Mouse (Mus musculus) intestine, embryonic 14.5 days (tissue): ENCODE measurements at regions not wholly inside any gene's neighbourhood (a gene's known extent, or its start where the extent isn't known, plus 50 kb on each side); places are given as distances from the start of the nearest gene placed in this dataset.

Experiments used
- ATAC-seq: fragments of 200-750 bp; cut with Nextera tagmentation; replicated peaks from 2 replicates; pipeline ENCODE4 v1.8.0; 2017; ENCODE audit warnings: low read depth, moderate number of reproducible peaks, moderate TSS enrichment, moderate library complexity; ENCODE audit not compliant: low FRiP score, low TSS enrichment
- DNase-seq: peaks from one replicate; pipeline ENCODE4 v3.0.0-alpha.2; 2018; ENCODE audit warnings: low spot score
- H3K27ac ChIP-seq: fragments of 300-500 bp; sonication (generic); 2 replicates; pipeline ENCODE4 v1.5.1; 2014; ENCODE audit warnings: low read depth, mild to moderate bottlenecking, control low read depth
- H3K27me3 ChIP-seq: fragments of 300-500 bp; sonication (generic); replicated peaks from 2 replicates; pipeline ENCODE4 v1.6.1; 2014; ENCODE audit warnings: low read length, control low read depth; ENCODE audit not compliant: control insufficient read depth, insufficient read depth
- H3K36me3 ChIP-seq: fragments of 300-500 bp; sonication (generic); 2 replicates; pipeline ENCODE4 v1.6.1; 2014; ENCODE audit warnings: low read length, control low read depth; ENCODE audit not compliant: control insufficient read depth, insufficient read depth
- H3K4me1 ChIP-seq: fragments of 300-500 bp; sonication (generic); replicated peaks from 2 replicates; pipeline ENCODE4 v1.6.1; 2014; ENCODE audit warnings: low read length, control low read depth, mixed read lengths; ENCODE audit not compliant: control insufficient read depth, insufficient read depth
- H3K4me2 ChIP-seq: fragments of 300-500 bp; sonication (generic); 2 replicates; pipeline ENCODE4 v1.6.1; 2014; ENCODE audit warnings: low read length
- H3K4me3 ChIP-seq: fragments of 300-500 bp; sonication (generic); 2 replicates; pipeline ENCODE4 v1.5.1; 2014; ENCODE audit warnings: low read depth, low read length, control low read depth, mixed read lengths
- H3K9ac ChIP-seq: fragments of 300-500 bp; sonication (generic); 2 replicates; pipeline ENCODE4 v1.6.1; 2014; ENCODE audit warnings: mild to moderate bottlenecking, low read length
- H3K9me3 ChIP-seq: fragments of 300-500 bp; sonication (generic); 2 replicates; pipeline ENCODE4 v1.6.1; 2016; ENCODE audit warnings: low read length, control low read depth; ENCODE audit not compliant: control insufficient read depth
- WGBS: fragments of 180-500 bp; shearing (Covaris S2); extraction: QIAGEN DNeasy Blood & Tissue Kit; methylation state at CpG from one replicate; pipeline ENCODE4 v1.1.7; 2014; 5-methylcytosine and 5-hydroxymethylcytosine counted together

DNA sequence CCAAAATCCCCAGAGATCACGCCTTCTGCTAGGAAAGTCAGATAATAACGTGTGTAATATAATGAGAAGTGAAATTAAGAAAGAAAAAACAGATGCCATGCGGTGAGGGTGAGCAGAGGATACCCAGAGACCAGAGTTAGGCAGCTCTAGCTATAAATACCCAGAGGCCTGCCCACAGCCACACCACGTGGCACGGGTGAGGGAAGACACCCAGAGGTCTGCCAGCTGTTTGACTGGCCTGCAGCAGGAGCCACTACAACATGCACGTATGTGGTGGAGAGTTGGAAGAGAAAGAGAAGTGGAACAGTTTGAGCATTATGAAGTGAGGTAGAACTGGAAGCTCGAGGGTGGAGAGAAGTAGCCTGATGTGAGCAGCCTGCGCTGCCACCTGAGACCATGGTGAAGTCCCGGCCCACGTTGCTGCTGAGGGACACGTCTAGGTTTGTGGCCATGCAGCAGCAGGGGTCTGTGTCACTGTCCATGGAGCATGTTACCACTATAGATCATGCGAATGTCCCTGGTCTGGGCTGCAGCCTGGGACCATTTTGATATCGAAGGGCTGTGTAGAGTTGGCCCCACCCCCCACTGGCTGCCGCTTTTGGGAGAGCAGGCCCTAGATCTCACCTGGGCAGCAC is 88.2 kb upstream of the Fyn start:
- Histone ChIP-seq H3K4me2 (no peak overlapping the region), H3K27ac (no peak overlapping the region), H3K9ac (no peak overlapping the region), H3K4me3 (no peak overlapping the region), H3K27me3 (no peaks in the 10 kb centered on the region), H3K4me1 (no peaks in the 10 kb centered on the region), H3K36me3 (no peaks in the 10 kb centered on the region), H3K9me3 (no peaks in the 10 kb centered on the region)
- ATAC-seq (no peak), DNase-seq (no peak)
- 85% methylated on average over 14 of the region's 14 CpGs for WGBS

DNA sequence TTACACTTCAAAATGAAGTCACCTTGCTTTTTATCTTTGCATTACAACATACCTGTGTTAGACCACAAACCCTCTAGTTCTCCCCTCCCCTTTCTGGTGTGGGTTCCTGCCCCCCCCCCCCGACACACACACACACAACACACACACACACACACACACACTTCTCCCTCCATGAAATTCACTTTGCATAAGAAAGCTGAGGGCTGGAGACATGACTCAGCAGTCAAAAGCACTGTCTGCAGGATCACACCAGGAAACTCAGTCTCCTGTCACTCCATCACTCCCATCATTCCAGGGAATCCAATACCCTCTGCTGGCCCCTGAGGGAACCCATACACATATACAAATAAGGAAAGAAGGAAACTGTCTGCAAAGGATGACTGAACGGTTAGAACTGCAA is 94.5 kb upstream of the Fyn start:
- no peak overlapping the region for H3K4me2 ChIP-seq
- ATAC-seq, result no peak
- 57% methylated on average over 2 of the region's 2 CpGs for WGBS
- no peaks in the 10 kb centered on the region for H3K4me1 ChIP-seq
- no peaks in the 10 kb centered on the region for H3K36me3 ChIP-seq
- no peak for DNase-seq
- no peak overlapping the region for H3K4me3 ChIP-seq
- no peaks in the 10 kb centered on the region for H3K27me3 ChIP-seq
- no peak overlapping the region for H3K27ac ChIP-seq
- no peak overlapping the region for H3K9ac ChIP-seq
- no peaks in the 10 kb centered on the region for H3K9me3 ChIP-seq

DNA sequence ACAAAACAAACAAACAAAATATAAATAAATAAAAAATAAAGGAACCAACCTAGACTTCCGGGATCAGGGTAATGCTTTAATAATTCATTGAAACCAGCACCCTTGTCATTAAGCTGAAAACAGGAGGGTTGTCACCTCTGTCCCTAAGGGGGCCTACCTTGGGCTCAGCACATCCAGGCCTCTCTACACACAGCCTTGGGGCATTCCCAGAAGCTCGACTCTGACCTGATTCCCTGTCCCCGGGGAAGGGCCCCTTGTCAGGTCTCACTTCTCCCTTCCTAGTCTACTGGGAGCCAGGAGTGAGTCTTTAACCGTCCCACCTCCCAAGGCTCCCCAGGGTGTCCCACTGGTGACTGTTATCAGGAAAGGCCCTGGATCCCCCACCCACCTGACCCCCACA is 95.2 kb upstream of the Fyn start:
- no peaks in the 10 kb centered on the region for H3K36me3 ChIP-seq
- H3K27me3 ChIP-seq, result no peaks in the 10 kb centered on the region
- H3K9me3 ChIP-seq, result no peaks in the 10 kb centered on the region
- no peaks in the 10 kb centered on the region for H3K4me1 ChIP-seq
- no peak for DNase-seq
- 58% methylated on average over 4 of the region's 4 CpGs for WGBS
- no peak overlapping the region for H3K4me2 ChIP-seq
- H3K27ac ChIP-seq, result no peak overlapping the region
- no peak for ATAC-seq
- H3K4me3 ChIP-seq, result no peak overlapping the region
- H3K9ac ChIP-seq, result no peak overlapping the region

- no peaks in the 10 kb centered on the region for H3K4me1 ChIP-seq
- no peak overlapping the region for H3K4me2 ChIP-seq
- no peak for DNase-seq
- no peaks in the 10 kb centered on the region for H3K9me3 ChIP-seq
- no peak for ATAC-seq
- H3K4me3 ChIP-seq, result no peak overlapping the region
- 80% methylated on average over 6 of the region's 6 CpGs for WGBS
- no peaks in the 10 kb centered on the region for H3K27me3 ChIP-seq
- H3K36me3 ChIP-seq, result no peaks in the 10 kb centered on the region
- H3K9ac ChIP-seq, result no peak overlapping the region
- no peak overlapping the region for H3K27ac ChIP-seq
Observed at GRCm38 (mm10) chr10:39272387-39272949, 96.2 kb upstream of the Fyn start.

- no peak overlapping the region for H3K4me2 ChIP-seq
- no peaks in the 10 kb centered on the region for H3K27me3 ChIP-seq
- WGBS, result 87% methylated on average over 3 of the region's 3 CpGs
- ATAC-seq (no peak), DNase-seq (no peak)
- H3K36me3 ChIP-seq, result no peaks in the 10 kb centered on the region
- no peaks in the 10 kb centered on the region for H3K9me3 ChIP-seq
- H3K9ac ChIP-seq, result no peak overlapping the region
- no peak overlapping the region for H3K27ac ChIP-seq
- H3K4me3 ChIP-seq, result no peak overlapping the region
- H3K4me1 ChIP-seq, result peaks cover 8% of the 10 kb centered on the region
Observed at GRCm38 (mm10) chr10:39270406-39270805, 98.2 kb upstream of the Fyn start.

DNA sequence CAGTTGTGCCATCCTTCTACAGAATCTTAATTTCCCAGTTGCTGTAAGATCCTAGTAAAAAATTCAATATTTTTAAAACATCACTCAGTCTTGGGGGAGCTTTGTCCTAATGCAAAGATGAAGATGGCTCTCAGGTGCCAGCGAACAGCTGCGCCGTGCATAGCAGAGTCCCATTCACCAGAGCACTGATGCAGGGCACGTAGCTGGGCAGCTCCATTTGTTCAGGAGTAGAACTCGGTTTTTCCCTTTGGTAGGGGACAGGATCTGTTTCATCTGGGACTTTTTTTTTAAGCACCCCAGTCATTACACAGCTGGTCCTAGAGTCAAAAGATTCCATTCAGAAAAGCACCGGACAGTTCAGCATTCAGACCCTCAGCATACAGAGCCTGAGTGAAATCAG is 101.4 kb upstream of the Fyn start:
- no peak overlapping the region for H3K4me3 ChIP-seq
- 92% methylated on average over 6 of the region's 6 CpGs for WGBS
- no peaks in the 10 kb centered on the region for H3K36me3 ChIP-seq
- H3K9me3 ChIP-seq, result no peaks in the 10 kb centered on the region
- H3K27ac ChIP-seq, result no peak overlapping the region
- peaks cover 27% of the 10 kb centered on the region for H3K4me1 ChIP-seq
- H3K9ac ChIP-seq, result no peak overlapping the region
- no peak overlapping the region for H3K4me2 ChIP-seq
- no peak for DNase-seq
- no peak for ATAC-seq
- H3K27me3 ChIP-seq, result no peaks in the 10 kb centered on the region

- DNase-seq, result peak; percentile 61
Observed at GRCm38 (mm10) chr10:39266482-39266881, 102.2 kb upstream of the Fyn start.

GRCm38 (mm10) chr10:39262466-39262865 is 98.9 kb upstream of the Ccn6 start:
- Histone ChIP-seq H3K4me3 (no peak overlapping the region), H3K4me1 (peaks cover 42% of the 10 kb centered on the region), H3K9ac (no peak overlapping the region), H3K36me3 (no peaks in the 10 kb centered on the region), H3K4me2 (no peak overlapping the region), H3K27ac (peak overlapping the region; percentile 82), H3K9me3 (no peaks in the 10 kb centered on the region), H3K27me3 (no peaks in the 10 kb centered on the region)
- WGBS, result 25% methylated on average over 7 of the region's 7 CpGs
- DNase-seq (no peak), ATAC-seq (no peak)

More at GRCm38 (mm10) chr10:39266482-39266881, 102.2 kb upstream of the Fyn start:
- Histone ChIP-seq H3K9ac (no peak overlapping the region), H3K9me3 (no peaks in the 10 kb centered on the region), H3K36me3 (no peaks in the 10 kb centered on the region), H3K4me3 (no peak overlapping the region), H3K4me2 (no peak overlapping the region), H3K4me1 (peaks cover 33% of the 10 kb centered on the region), H3K27me3 (no peaks in the 10 kb centered on the region), H3K27ac (peak overlapping the region; percentile 82)
- 30% methylated on average over 5 of the region's 5 CpGs for WGBS
- 0 out of 2 replicates have a peak, but pooled peaks have one; percentile 68 for ATAC-seq
